Mouse (Mus musculus): ENCODE data around the gene Gbp7.
"Not testable (repeated sequence)": the region's sequence is repeated elsewhere in the genome, so short reads cannot be mapped to it uniquely, and the experiment has no call there.

The Gbp7 gene

DNA sequence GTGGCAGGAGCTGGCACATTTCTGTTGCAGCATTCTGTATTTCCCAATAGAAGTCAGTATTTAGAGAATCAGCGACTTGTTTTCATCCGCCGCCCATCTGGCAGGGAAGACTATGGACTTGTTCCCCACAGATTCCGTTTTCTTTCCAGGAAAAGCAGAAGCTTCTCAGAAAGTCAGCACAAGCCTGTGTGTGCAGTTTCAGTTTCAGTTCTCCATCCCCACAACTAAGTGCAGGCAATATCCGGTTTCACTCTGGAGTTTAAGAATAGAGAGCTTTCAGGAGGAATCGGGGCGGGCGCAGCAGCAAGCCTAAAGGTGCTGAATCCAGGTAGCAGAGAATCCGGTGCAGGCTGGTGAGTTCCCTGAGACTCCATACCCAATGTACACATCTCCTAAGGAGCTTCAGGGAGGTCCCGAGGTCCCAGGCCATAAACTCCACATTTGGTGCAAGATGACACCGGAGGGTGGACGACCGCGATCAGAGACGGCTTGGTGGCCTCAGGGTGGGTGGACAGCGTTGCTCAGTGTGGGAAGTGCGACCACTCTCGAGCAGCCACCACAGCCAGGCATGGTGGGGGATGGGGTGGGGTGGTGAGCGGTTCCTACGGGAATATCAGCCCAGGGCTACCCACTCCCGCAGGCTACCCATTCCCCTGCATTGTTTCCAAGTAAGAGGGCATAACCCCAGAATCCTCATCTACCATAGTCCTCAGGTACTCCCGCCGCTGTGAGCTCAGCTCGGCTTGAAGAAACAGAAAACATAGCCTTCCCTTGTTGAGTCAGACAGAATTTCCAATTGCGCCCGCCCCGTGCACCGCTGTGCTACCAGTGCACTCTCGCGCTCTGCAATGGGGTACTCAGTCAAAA lies at the start of gene Gbp7:
Gene Gbp7 (plus strand): TSS at position 256 of the 867 bp plus-strand sequence.
- peak; percentile 48 to 57 for DNase-seq

DNA sequence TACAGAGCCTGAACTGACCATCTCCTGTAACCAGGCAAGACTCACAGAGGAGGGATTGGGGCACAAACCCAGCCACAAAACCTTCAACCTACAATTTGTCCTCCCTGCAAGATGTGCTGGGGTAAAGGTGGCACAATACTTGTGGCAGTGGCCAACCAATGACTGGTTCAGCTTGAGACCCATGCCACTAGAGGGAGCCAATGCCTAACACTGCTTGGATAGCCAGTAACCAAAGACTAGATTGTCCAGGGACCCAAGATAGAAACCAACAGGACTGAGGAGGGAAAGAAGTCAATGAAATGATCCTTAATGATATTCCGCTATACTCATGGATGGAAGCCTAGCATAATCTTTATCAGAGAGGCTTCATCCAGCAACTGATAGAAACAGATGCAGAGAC lies 39.7 kb upstream of the Gbp7 start:
- DNase-seq, result peak; percentile 49 to 78

DNA sequence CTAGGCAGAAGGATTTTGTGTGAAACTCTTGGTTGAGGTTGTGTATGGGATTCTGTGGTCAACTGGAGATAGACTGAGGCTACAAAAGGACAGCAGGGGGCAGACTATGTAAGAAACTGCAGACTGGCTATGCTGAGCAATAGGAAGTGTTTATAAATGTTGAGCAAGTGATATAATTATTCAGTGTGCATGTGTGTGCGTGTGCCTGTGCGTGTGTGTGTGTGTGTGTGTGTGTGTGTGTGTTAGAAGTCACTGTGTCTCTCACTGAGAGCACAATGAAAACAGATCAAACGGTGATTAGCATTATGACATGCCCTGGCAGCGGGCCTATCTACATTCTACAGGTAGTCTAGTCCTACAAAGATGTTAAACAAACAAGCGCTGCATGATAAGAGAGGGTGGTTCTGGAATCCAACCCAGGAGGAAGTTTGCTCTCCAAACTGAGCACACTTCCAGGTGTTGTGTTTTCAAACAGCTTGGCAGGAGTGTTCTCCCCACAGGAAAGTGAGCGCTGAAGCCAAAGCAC lies 36.5 kb upstream of the Gbp7 start, which contains the start of gene Gbp5:
Gene Gbp5 (plus strand): TSS at position 443 of the 526 bp plus-strand sequence.
- peak; percentile 65 to 68 for DNase-seq

DNA sequence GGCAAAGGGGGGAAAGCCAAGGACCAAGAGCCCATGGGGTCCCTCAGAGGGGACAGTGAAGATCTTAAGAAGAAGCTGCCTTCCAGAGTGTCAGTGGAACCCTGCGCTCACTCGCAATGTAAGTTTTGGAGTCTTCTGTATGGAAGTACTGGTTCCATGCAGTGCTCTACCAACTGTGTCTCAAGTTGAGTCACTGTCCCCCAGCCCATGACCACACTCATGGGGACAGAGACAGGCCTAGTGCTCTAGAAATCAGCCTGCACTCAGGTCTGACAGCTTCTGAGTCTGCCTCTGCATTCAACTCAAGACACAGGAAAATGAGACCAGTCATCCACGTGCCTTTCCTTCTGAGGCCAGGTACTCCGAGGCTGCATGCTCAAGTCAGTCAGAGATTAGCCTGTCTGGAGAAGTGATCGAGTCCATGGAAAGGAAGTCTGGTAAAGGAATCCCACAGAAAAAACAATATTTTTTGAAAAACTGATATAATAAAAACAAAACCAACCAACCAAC lies 34.9 kb upstream of the Gbp7 start:
- DNase-seq, result no peak

DNA sequence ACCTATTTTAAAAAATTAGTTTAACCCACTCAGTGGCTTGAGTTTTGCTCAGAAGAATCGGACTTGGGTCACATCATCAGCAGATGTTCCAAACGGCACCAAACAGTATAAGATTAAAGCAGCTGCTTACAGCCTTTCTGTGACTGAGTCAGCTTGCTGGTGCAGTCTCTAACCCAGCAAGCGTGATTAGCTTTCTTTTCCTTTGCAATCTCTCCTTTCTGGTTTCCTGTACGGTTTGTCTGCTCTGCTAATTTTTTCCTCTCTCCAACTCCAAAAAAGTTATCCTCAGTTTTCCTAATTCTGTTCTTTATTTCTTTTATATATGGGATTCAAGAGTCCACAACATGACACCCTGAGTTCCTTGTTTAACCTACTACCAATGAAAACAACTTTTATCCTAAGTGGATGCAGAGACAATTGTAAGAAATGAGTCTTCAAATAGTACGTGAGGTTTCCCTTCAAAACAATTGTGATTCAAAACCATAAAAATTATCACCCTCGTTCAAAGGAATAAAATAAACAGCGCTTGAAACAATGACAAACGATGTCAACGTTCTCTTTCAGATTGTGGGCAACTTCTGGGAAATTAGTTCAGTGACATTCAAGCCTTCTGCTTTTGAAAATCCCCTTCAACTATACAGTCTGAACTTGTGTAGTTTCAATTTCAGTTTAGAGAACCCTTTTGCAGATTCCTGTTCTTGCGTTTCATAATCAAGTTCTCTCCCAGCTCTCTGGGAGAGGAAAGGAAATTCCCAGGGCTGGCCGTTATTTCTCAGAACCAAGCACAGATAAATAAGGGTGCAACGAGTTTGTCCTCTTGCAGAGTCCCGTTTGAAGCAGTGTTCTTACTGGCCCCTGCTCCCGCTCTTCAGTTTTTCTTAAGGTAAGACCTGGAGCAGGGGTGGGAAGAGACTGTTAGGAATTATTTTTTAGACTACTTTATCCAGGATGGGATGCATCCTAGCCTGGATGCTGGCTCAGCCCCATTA lies 33.7 kb upstream of the Gbp7 start:
- DNase-seq, result peak; percentile 14 to 17

DNA sequence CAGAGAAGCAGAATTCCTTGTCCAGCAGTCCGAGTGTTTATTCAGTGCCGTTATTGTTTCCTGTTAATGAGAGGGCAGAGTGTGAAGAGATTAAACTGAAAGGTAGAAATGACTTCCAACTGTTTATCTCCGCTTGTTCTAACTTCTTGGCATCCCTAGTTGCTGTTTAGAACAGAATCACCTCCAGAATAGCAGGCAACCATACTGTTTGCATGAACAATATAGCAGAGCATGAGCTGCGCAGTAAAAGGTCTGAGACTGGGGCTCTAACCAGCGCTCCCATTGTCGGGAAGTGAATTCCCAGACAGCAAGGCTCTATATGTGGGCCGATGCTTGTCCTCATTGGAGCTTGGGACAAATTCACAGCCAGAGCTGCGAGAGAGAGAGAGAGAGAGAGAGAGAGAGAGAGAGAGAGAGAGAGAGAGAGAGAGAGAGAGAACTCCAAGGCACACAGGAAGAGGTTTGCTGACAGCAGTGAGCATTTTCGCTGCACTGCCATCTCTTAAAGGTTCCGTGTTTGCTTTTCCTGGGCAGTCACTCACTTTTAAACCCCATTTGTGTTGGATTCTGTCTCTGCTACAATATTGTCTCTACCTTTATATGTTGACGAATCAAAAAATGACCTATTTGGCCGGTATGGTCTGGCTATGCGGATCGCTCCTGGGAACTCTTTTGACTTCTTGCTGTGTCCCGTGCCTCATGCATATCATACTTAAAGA lies 32.9 kb upstream of the Gbp7 start:
- no peak for DNase-seq

DNA sequence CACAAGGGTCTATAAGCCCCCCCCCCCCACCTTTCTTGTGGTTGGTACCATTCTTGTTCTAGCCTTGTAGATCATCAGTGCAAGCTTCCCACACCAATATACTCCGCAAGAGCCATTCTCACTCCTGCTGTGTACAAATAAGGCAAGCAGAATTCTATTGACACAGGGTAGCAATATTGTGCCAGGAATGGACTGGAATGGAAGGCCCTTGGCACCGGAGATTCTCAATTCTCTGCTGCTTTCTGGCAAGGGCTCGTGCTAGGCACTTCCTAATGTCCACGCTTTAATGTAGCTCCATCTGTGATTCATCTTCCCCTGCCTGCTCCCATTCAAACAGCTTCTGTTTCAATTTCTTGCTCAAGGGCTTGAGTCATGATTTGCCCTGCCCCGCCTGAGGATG lies 31.2 kb upstream of the Gbp7 start:
- no peak for DNase-seq

DNA sequence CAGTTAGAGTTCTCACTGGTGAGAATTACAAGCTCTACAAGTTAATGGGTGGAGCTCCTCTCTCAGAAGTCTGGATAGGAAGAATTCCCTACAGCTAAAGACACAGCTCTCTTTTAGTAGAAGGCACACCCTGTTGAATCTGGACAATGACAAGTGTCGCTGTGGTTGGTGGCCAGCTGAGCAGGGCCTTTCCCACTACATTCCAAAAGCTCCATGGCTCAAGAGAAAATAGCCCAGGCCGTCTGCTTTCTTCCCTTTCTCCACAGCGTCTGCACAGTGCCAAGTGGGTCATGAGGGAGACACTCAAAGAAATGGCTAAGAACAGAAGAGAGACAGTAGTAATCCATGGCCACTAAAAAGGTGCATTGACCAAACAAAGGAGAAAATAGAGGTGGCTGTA lies 2.0 kb upstream of the Gbp7 start:
- no peak for DNase-seq

DNA sequence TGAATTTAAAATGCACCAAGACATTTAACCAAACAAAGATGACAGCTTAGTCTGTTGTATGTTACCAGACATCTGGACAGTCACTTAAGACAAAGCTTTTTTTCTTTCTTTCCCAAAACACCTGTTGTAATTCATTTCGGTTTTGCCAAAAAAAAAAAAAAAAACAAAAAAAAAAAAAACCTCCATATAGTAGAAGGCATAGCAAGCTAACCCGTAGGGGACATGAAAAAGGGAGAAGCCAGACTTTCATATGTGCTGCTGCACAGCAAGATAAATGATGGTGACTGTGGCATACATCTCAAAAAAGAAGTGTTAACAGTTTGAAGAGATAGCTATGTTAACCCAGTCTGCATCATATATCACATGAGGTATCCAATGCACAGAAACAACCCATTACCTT lies 545 bp upstream of the Gbp7 start:
- DNase-seq, result no peak

DNA sequence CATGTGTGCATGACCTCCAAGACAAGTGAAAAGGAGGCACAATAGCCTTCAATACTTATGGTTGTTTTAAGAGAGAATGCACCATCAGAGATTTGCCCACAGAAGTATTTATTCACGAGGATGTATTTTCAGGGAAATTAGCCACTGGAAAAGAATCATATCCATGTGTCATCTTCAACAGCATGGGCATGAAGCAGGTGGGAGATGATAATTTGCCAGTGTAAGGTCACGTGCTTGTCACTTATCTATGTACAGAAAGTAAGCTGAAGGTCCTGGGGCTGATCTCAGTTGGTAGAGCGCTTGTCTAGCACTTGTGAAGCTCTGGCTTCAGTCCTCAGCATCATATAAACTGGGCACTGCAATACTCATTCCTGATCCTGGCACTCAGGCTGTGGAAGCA lies 1.5 kb downstream of the Gbp7 start:
- DNase-seq, result no peak

DNA sequence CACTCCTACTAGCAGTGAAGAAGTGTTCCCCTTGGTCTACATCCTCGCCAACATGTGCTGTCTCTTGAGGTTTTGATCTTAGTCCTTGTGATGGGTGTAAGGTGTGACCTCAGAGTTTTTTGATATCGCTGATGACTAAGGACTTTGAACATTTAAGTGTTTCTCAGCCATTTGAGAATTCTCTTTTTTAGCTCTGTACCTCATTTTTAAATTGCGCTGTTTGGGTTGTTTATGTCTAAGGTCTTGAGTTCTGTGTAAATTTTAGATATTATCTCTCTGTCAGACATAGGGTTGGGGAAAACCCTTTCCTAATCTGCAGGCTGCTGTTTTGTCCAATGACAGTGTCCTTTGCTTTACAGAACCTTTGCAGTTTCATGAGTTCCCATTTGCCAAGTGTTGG lies 3.0 kb downstream of the Gbp7 start:
- DNase-seq, result no peak

DNA sequence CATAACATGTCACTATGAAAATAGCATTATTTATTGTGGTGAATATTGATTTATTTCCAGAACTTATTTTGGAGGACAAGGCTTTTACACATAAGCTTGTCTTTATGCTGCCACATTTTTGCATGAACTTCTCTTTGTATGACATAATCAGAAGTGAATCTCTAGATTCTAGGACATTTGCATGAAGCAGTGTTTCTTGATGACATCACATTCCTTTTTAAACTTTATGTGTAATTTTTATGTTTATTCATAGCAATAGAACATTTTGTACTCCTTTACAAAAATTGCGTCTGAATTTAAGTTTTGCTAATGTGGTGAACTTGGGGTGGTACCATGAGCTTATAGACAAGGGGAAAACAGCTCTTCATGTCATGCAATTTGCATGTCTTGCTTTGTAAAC lies 5.5 kb downstream of the Gbp7 start:
- no peak for DNase-seq

DNA sequence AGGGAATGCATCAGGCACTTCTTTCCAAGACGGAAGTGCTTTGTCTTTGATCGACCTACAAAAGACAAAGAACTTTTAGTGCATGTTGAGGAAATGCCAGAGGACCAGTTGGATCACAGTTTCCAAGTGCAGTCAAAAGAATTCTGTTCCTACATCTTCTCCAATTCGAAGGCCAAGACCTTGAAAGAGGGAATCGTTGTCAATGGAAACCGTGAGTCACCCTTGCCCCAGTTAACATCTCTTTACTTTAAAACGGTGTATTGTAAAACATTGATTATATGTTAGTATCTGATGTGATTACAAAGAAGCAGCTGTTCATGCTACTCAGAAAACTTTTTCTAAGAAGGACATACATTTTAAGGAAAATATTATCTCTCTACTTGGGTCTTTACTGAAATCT lies 11.2 kb downstream of the Gbp7 start:
- no peak for DNase-seq

DNA sequence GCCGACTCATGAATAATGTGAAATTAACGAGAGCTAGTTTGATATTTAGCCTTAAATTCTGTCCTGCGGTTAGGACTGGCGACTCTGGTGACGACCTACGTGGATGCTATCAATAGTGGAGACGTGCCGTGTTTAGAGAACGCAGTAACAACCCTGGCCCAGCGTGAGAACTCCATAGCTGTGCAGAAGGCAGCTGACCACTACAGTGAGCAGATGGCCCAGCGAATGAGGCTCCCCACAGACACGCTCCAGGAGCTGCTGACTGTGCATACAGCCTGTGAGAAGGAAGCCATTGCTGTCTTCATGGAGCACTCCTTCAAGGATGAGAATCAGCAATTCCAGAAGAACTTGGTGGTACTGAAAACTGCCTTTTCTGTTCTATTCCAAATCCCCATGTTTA lies 12.6 kb downstream of the Gbp7 start:
- not testable (repeated sequence) for DNase-seq

DNA sequence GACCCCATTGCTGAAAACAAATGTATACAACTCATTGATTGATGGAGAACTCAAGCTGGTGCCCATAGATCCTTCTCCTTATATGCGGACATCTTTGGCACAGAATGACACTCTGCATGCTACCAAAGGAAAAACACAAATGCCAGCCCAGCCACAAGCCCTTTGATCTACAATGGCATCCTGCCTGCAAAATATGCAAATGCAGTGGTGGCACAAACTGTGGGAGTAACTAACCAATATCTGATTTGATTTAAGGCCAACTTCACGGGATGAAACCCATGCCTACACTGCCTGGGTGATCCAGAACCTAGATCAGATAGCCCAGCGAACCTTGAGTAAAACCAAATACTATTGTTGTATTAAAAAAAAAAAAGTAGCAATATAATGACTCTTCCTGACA lies 16.5 kb downstream of the Gbp7 start:
- peak in 1 of 2 experiments; percentile 11 for DNase-seq

DNA sequence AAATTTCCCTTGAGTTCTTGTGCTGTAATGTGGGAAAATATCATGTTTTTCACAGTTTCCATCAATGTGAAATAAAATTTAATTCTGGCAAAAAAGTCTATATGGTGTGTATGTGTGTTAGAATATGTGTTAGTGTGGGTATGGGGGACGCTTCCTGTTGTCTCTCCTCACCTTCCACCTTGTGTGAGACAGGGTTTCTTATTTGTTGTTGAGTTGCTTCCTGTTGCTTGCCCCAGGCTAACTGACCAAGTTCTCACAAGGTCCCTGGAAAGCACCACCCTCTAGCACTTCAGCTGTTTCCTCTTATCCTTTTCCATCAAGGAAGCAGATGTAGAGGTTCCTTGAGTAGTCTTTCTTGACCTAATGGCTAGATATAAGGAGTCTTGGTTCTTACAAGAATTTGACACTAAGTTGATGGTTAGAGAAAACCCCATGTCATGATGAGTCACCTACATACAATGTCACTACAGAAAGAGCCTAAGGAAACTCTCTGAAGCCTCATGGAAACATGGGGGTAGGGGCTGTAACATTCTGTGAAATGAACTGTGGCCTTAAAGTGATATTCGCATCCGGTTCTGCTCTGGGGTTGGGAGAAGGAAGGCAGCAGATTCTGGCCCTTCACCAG lies 20.0 kb downstream of the Gbp7 start:
- no peak for DNase-seq

DNA sequence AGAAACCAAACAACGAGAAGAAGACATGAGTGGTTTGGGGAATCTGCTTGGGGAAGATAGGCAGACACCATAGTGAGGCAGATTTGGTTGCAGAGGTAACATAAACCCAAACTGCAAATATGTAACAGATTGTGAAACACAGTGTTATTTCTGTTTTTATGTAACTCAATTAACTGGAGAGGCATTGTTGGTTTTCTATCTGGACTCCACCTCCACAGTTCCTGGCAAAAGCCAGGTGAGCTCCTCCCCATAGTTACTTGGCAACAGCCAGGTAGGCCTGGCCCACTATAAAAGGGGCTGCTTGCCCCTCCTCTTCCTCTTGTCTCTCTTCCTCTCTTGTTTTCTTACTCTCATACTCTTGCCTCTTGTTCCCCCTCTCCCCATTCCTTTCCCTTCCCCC lies 24.5 kb downstream of the Gbp7 start:
- DNase-seq, result peak; percentile 4 to 43

DNA sequence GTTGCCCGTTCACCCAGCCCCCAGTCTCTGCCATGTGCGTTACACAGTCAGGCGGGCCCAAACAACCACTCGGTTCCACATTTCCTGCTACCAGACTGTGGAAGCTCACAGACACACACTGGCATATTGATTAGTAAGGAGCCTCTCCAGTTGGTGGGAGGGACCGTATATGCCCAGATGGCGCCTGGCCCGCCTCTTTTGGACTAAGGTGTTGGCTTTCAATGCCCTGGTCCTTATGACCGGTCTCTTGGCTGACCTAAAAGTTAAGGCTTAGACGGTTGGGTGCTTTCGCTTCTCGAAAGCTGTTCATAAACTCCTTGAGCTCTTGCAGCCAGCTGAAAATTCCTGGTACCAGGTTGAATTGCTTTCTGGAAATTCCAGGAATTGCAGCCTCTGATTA lies 25.5 kb downstream of the Gbp7 start:
- DNase-seq, result peak; percentile 77 to 82

DNA sequence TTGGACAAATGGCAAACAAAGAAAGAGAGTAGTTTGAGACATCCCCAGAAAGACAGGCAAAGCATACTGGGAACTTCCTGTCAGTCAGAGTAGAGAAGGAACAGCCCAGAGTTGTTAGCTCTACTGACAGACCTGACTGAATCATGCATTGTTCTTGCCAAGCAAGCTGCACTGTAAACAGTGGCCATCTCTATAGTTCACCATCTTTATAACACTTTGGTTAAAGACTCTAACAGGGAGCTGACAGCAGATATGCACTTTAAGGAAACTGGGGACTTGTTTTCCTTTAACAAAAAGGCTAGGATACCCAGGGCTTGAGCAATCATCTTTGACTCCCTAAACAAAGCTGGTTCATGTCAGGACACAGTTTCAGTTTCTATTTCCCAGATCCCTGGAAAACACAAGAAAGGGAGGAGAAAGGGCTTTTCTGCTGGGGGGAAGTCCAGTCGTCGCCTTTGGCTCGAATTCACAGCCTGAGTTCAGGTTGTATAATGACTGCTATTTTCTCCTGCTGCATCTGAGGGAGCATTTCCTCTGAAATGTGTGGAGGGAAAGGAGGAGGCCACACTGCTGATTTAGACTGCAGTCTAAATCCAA lies 29.6 kb downstream of the Gbp7 start, which contains the start of gene Gbp3:
Gene Gbp3 (plus strand): TSS at position 395 of the 597 bp plus-strand sequence.
- peak; percentile 35 to 59 for DNase-seq

DNA sequence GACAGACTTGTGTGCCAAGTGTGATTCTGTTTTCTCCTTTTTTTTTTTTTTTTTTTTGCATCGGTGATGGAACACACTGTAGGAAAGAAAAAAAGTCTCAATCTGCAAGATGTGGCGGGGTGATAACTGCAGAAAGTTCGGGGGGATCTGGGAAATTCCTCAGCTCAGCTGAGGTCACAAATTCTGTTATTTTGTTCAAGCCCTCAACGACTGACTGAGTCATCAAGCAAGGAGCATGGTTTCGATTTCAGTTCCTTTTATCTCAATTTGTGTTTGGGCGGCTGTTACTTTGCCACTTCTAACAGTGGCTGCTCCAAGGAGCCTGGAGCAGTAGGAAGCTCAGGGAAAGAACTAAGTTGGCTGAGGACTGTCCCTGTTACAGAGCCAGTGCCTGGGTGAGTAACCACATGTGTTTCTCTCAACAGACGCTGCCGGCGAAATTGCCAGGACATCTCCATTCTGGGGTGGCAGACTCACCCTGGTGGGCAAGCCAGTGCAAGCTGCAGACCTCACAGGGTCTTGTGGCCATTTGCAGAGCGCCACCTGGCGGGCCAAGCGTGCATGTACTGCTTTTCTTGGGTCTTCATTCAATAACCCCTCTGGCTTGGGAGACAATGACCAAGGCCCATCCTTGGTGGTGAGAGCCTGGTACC lies 30.3 kb downstream of the Gbp7 start:
- DNase-seq, result peak; percentile 77 to 87

All from kidney, adult 8-10 months (tissue).